Mouse (Mus musculus): ENCODE results near the gene Smchd1.
A peak's percentile ranks its signal among the peaks of the same experiment; 100 is the strongest.

Gene Smchd1

GRCm38 (mm10) chr17:71310486-71311339, 164.4 kb downstream of the Smchd1 start:
- Histone ChIP-seq H3K36me3 (ENCODE audit: insufficient read depth, low read length) (no peaks in the 10 kb centered on the region), H3K4me1 (replicated peaks; ENCODE audit: low read depth, low read length) (peaks cover 13% of the 10 kb centered on the region), H3K9me3 (ENCODE audit: low read length) (no peaks in the 10 kb centered on the region), H3K4me3 (replicated peaks; ENCODE audit: low read length) (peak overlapping the region; percentile 83), H3K27me3 (ENCODE audit: insufficient read depth, low read length) (peaks cover 60% of the 10 kb centered on the region)
- no peak for TF ChIP-seq NANOG (IDR thresholded peaks at IDR 0.05; ENCODE audit: borderline replicate concordance, low read length)
- no peak for TF ChIP-seq CTCF (conservative IDR thresholded peaks at IDR 0.05; ENCODE audit: low read length)
- no peak for TF ChIP-seq POU5F1 (IDR thresholded peaks at IDR 0.05; ENCODE audit: borderline replicate concordance, low read length)

- no peaks in the 10 kb centered on the region for H3K36me3 ChIP-seq (ENCODE audit: insufficient read depth, low read length)
- TF ChIP-seq POU5F1 (IDR thresholded peaks at IDR 0.05; ENCODE audit: borderline replicate concordance, low read length), result no peak
- TF ChIP-seq NANOG (IDR thresholded peaks at IDR 0.05; ENCODE audit: borderline replicate concordance, low read length), result no peak
- H3K9me3 ChIP-seq (ENCODE audit: low read length), result no peaks in the 10 kb centered on the region
- peak overlapping the region; percentile 83 for H3K4me3 ChIP-seq (replicated peaks; ENCODE audit: low read length)
- H3K27me3 ChIP-seq (ENCODE audit: insufficient read depth, low read length), result peaks cover 62% of the 10 kb centered on the region
- H3K4me1 ChIP-seq (replicated peaks; ENCODE audit: low read depth, low read length), result peaks cover 13% of the 10 kb centered on the region
Observed at GRCm38 (mm10) chr17:71309711-71310485, 165.2 kb downstream of the Smchd1 start.

GRCm38 (mm10) chr17:71309141-71309540, 166.0 kb downstream of the Smchd1 start:
- no peaks in the 10 kb centered on the region for H3K9me3 ChIP-seq (ENCODE audit: low read length)
- H3K36me3 ChIP-seq (ENCODE audit: insufficient read depth, low read length), result no peaks in the 10 kb centered on the region
- TF ChIP-seq POU5F1 (IDR thresholded peaks at IDR 0.05; ENCODE audit: borderline replicate concordance, low read length), result no peak
- TF ChIP-seq CTCF (conservative IDR thresholded peaks at IDR 0.05; ENCODE audit: low read length), result no peak
- TF ChIP-seq NANOG (IDR thresholded peaks at IDR 0.05; ENCODE audit: borderline replicate concordance, low read length), result no peak
- H3K4me1 ChIP-seq (replicated peaks; ENCODE audit: low read depth, low read length), result peaks cover 13% of the 10 kb centered on the region
- H3K4me3 ChIP-seq (replicated peaks; ENCODE audit: low read length), result no peak overlapping the region
- peaks cover 63% of the 10 kb centered on the region for H3K27me3 ChIP-seq (ENCODE audit: insufficient read depth, low read length)

GRCm38 (mm10) chr17:71308296-71308695, 166.8 kb downstream of the Smchd1 start:
- Histone ChIP-seq H3K27me3 (ENCODE audit: insufficient read depth, low read length) (peaks cover 62% of the 10 kb centered on the region), H3K36me3 (ENCODE audit: insufficient read depth, low read length) (no peaks in the 10 kb centered on the region), H3K4me1 (replicated peaks; ENCODE audit: low read depth, low read length) (peaks cover 13% of the 10 kb centered on the region), H3K4me3 (replicated peaks; ENCODE audit: low read length) (no peak overlapping the region), H3K9me3 (ENCODE audit: low read length) (no peaks in the 10 kb centered on the region)
- TF ChIP-seq CTCF (conservative IDR thresholded peaks at IDR 0.05; ENCODE audit: low read length), result no peak
- no peak for TF ChIP-seq POU5F1 (IDR thresholded peaks at IDR 0.05; ENCODE audit: borderline replicate concordance, low read length)
- no peak for TF ChIP-seq NANOG (IDR thresholded peaks at IDR 0.05; ENCODE audit: borderline replicate concordance, low read length)

- Histone ChIP-seq H3K9me3 (ENCODE audit: low read length) (no peaks in the 10 kb centered on the region), H3K4me1 (replicated peaks; ENCODE audit: low read depth, low read length) (peaks cover 15% of the 10 kb centered on the region), H3K4me3 (replicated peaks; ENCODE audit: low read length) (no peak overlapping the region), H3K27me3 (ENCODE audit: insufficient read depth, low read length) (peaks cover 64% of the 10 kb centered on the region), H3K36me3 (ENCODE audit: insufficient read depth, low read length) (no peaks in the 10 kb centered on the region)
- TF ChIP-seq CTCF (conservative IDR thresholded peaks at IDR 0.05; ENCODE audit: low read length), result no peak
- TF ChIP-seq NANOG (IDR thresholded peaks at IDR 0.05; ENCODE audit: borderline replicate concordance, low read length), result no peak
- TF ChIP-seq POU5F1 (IDR thresholded peaks at IDR 0.05; ENCODE audit: borderline replicate concordance, low read length), result no peak
Observed at GRCm38 (mm10) chr17:71307251-71307790, 167.8 kb downstream of the Smchd1 start.

GRCm38 (mm10) chr17:71306716-71307115, 168.4 kb downstream of the Smchd1 start:
- Histone ChIP-seq H3K4me1 (replicated peaks; ENCODE audit: low read depth, low read length) (peaks cover 15% of the 10 kb centered on the region), H3K36me3 (ENCODE audit: insufficient read depth, low read length) (no peaks in the 10 kb centered on the region), H3K4me3 (replicated peaks; ENCODE audit: low read length) (no peak overlapping the region), H3K27me3 (ENCODE audit: insufficient read depth, low read length) (peaks cover 66% of the 10 kb centered on the region), H3K9me3 (ENCODE audit: low read length) (no peaks in the 10 kb centered on the region)
- TF ChIP-seq NANOG (IDR thresholded peaks at IDR 0.05; ENCODE audit: borderline replicate concordance, low read length), result no peak
- TF ChIP-seq CTCF (conservative IDR thresholded peaks at IDR 0.05; ENCODE audit: low read length), result no peak
- no peak for TF ChIP-seq POU5F1 (IDR thresholded peaks at IDR 0.05; ENCODE audit: borderline replicate concordance, low read length)

- Histone ChIP-seq H3K9me3 (ENCODE audit: low read length) (no peaks in the 10 kb centered on the region), H3K27me3 (ENCODE audit: insufficient read depth, low read length) (peaks cover 60% of the 10 kb centered on the region), H3K4me3 (replicated peaks; ENCODE audit: low read length) (no peak overlapping the region), H3K36me3 (ENCODE audit: insufficient read depth, low read length) (no peaks in the 10 kb centered on the region), H3K4me1 (replicated peaks; ENCODE audit: low read depth, low read length) (peaks cover 10% of the 10 kb centered on the region)
- TF ChIP-seq CTCF (conservative IDR thresholded peaks at IDR 0.05; ENCODE audit: low read length) (no peak), NANOG (IDR thresholded peaks at IDR 0.05; ENCODE audit: borderline replicate concordance, low read length) (no peak), POU5F1 (IDR thresholded peaks at IDR 0.05; ENCODE audit: borderline replicate concordance, low read length) (no peak)
Observed at GRCm38 (mm10) chr17:71306091-71306490, 169.1 kb downstream of the Smchd1 start.

GRCm38 (mm10) chr17:71303444-71303843, 171.7 kb downstream of the Smchd1 start:
- H3K4me1 ChIP-seq (replicated peaks; ENCODE audit: low read depth, low read length), result 0 out of 2 replicates have a peak, but pooled peaks cover 2% of the 10 kb centered on the region
- H3K9me3 ChIP-seq (ENCODE audit: low read length), result no peaks in the 10 kb centered on the region
- no peak overlapping the region for H3K4me3 ChIP-seq (replicated peaks; ENCODE audit: low read length)
- TF ChIP-seq CTCF (conservative IDR thresholded peaks at IDR 0.05; ENCODE audit: low read length), result no peak
- TF ChIP-seq NANOG (IDR thresholded peaks at IDR 0.05; ENCODE audit: borderline replicate concordance, low read length), result no peak
- TF ChIP-seq POU5F1 (IDR thresholded peaks at IDR 0.05; ENCODE audit: borderline replicate concordance, low read length), result no peak
- peaks cover 34% of the 10 kb centered on the region for H3K27me3 ChIP-seq (ENCODE audit: insufficient read depth, low read length)
- H3K36me3 ChIP-seq (ENCODE audit: insufficient read depth, low read length), result no peaks in the 10 kb centered on the region
